Mouse (Mus musculus): ENCODE measurements around the gene Sgpp2.

The Sgpp2 gene

GRCm38 (mm10) chr1:78448091-78448490 is 137.9 kb downstream of the Sgpp2 start:
- DNase-seq (ENCODE audit: low spot score in 2 of 2): no peak

GRCm38 (mm10) chr1:78451070-78451854 is 141.1 kb downstream of the Sgpp2 start:
- DNase-seq (ENCODE audit: low spot score in 2 of 2): no peak

GRCm38 (mm10) chr1:78452544-78452943 is 142.4 kb downstream of the Sgpp2 start:
- DNase-seq (ENCODE audit: low spot score in 2 of 2): no peak

GRCm38 (mm10) chr1:78453886-78454285 is 143.7 kb downstream of the Sgpp2 start:
- no peak for DNase-seq (ENCODE audit: low spot score in 2 of 2)

- peak in 1 of 2 experiments; percentile 49 for DNase-seq (ENCODE audit: low spot score in 2 of 2)
Observed at GRCm38 (mm10) chr1:78454659-78455058, 144.5 kb downstream of the Sgpp2 start.

Measured in left cerebral cortex, adult 9 months (tissue).